Mouse (Mus musculus) megakaryocyte, embryonic 14.5 days (primary cell): ENCODE results near the gene Zfp691.

Experiments used
- FLI1 ChIP-seq: IDR thresholded peaks from 2 replicates; pipeline ENCODE4 v1.6.1; 2012; ENCODE audit warnings: low read length, inconsistent platforms, mixed read lengths
- GATA1 ChIP-seq: IDR thresholded peaks from 3 replicates; pipeline ENCODE4 v1.6.1; 2012; ENCODE audit warnings: mixed read lengths, low read length, inconsistent platforms, borderline replicate concordance

DNA sequence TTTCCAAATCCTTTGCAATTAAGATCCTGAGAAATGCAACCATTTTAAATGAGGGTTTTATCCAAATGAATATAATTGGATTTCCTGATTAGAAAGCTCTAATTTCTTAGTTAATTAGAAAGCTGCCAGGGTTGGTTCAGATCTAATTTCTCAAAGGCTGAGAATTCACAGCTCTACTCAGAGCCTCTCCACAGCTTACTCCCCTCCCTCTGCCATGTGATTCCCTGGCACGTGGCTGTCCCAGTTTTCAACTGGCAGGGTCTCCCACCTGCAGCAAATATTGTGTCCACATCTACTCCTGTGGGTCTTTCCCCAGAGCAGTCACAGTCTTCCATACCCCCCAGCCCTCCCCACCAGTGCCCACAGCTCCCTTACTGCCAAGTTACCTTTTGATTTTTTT, 9.5 kb upstream of the Zfp691 start:
- TF ChIP-seq GATA1 (no peak), FLI1 (no peak)
